Mouse (Mus musculus) lung, adult 2 months (tissue): ENCODE results near the gene Eps8l2. TPM values are rescaled to one million over a fixed set of nuclear protein-coding genes. Genes with fewer than 3 reads are reported as not detected.
"Not testable (repeated sequence)": the region's sequence is repeated elsewhere in the genome, so short reads cannot be mapped to it uniquely, and the experiment has no call there.

ENCODE experiments used
- DNase-seq: peaks from one replicate; pipeline ENCODE4 v3.0.0; 2022
- H3K4me1 ChIP-seq: fragments of 200-500 bp; 2 replicates; pipeline ENCODE4 v1.6.1; 2011; ENCODE audit warnings: low read length; ENCODE audit not compliant: control insufficient read depth, insufficient read depth
- H3K4me3 ChIP-seq: fragments of 200-500 bp; replicated peaks from 2 replicates; pipeline ENCODE3; 2011; ENCODE audit warnings: low read depth, mild to moderate bottlenecking, control low read depth, low read length; ENCODE audit errors: extremely low read depth
- CTCF ChIP-seq: fragments of 200-500 bp; IDR thresholded peaks from 2 replicates; pipeline ENCODE4 v1.5.1; 2011; ENCODE audit warnings: mild to moderate bottlenecking, low read length, control low read depth; ENCODE audit not compliant: insufficient read depth
- POLR2A ChIP-seq: fragments of 200-500 bp; IDR thresholded peaks from 2 replicates; pipeline ENCODE4 v1.6.1; 2011; ENCODE audit warnings: low read depth, mild to moderate bottlenecking, control low read depth, low read length, borderline replicate concordance; ENCODE audit errors: extremely low read depth
- WGBS: fragments of 180-500 bp; shearing (Covaris S2); methylation state at CpG from one replicate; pipeline ENCODE4 v1.1.7; 2018; 5-methylcytosine and 5-hydroxymethylcytosine counted together
- polyA plus RNA-seq: library from polyadenylated mRNA; depleted of rRNA; stranded (reverse); fragments of >200 nt; gene quantifications from 2 replicates; pipeline ENCODE4 v1.2.3, GENCODE M21; 2012

Eps8l2 gene
- polyA plus RNA-seq, 1 experiment = 143 TPM

- under 1% methylated on average over 57 of the region's 57 CpGs for WGBS
- peak; percentile 74; the same call in 1 of the 2 replicates for TF ChIP-seq POLR2A
- TF ChIP-seq CTCF = no peak
- peak within 1 kb of the TSS; percentile 91 for H3K4me3 ChIP-seq
- H3K4me1 ChIP-seq = peaks cover 7% of the 10 kb centered on the region; the same call in 1 of the 2 replicates
- DNase-seq = peak; percentile 97
Observed at GRCm38 (mm10) chr7:141391625-141392551, 53.2 kb downstream of the Eps8l2 start, which contains the start of gene Taldo1. TSS of gene Taldo1 (plus strand) at chr7:141392199.

- TF ChIP-seq POLR2A (no peak), CTCF (no peak)
Observed at GRCm38 (mm10) chr7:141392552-141393222, 54.0 kb downstream of the Eps8l2 start.

GRCm38 (mm10) chr7:141394158-141394557, 55.5 kb downstream of the Eps8l2 start:
- Histone ChIP-seq H3K4me3 (no peak overlapping the region), H3K4me1 (peaks cover 7% of the 10 kb centered on the region; the same call in 1 of the 2 replicates)
- TF ChIP-seq POLR2A (no peak), CTCF (no peak)
- 72% methylated on average over 7 of the region's 7 CpGs for WGBS
- no peak for DNase-seq

More at GRCm38 (mm10) chr7:141392552-141393222, 54.0 kb downstream of the Eps8l2 start:
- DNase-seq = no peak
- 16% methylated on average over 9 of the region's 9 CpGs for WGBS
- Histone ChIP-seq H3K4me1 (peaks cover 7% of the 10 kb centered on the region; the same call in 1 of the 2 replicates), H3K4me3 (peak overlapping the region; percentile 91)

- DNase-seq = peak; percentile 60
- whole genome bisulfite sequencing = 26% methylated on average over 6 of the region's 6 CpGs
Observed at GRCm38 (mm10) chr7:141394771-141395170, 56.1 kb downstream of the Eps8l2 start.

GRCm38 (mm10) chr7:141395348-141395747, 56.7 kb downstream of the Eps8l2 start:
- DNase-seq = no peak
- 63% methylated on average over 1 of the region's 1 CpGs for WGBS
- no peak for TF ChIP-seq POLR2A
- TF ChIP-seq CTCF = no peak
- Histone ChIP-seq H3K4me3 (no peak overlapping the region), H3K4me1 (peaks cover 7% of the 10 kb centered on the region; the same call in 1 of the 2 replicates)

More at GRCm38 (mm10) chr7:141394771-141395170, 56.1 kb downstream of the Eps8l2 start:
- no peak for TF ChIP-seq POLR2A
- peak; percentile 59 for TF ChIP-seq CTCF
- Histone ChIP-seq H3K4me1 (peaks cover 7% of the 10 kb centered on the region; the same call in 1 of the 2 replicates), H3K4me3 (no peak overlapping the region)

- 24% methylated on average over 5 of the region's 5 CpGs for WGBS
- peak; percentile 66 for DNase-seq
- Histone ChIP-seq H3K4me1 (no peaks in the 10 kb centered on the region), H3K4me3 (no peak overlapping the region)
- TF ChIP-seq POLR2A (peak; percentile 25; the same call in 1 of the 2 replicates), CTCF (peak; percentile 97)
Observed at GRCm38 (mm10) chr7:141403305-141403704, 64.6 kb downstream of the Eps8l2 start.

GRCm38 (mm10) chr7:141405466-141405865, 66.8 kb downstream of the Eps8l2 start:
- Histone ChIP-seq H3K4me1 (0 out of 2 replicates have a peak, but pooled peaks cover 2% of the 10 kb centered on the region), H3K4me3 (no peak overlapping the region)
- TF ChIP-seq CTCF = no peak
- no peak for TF ChIP-seq POLR2A
- 52% methylated on average over 4 of the region's 4 CpGs for WGBS
- no peak for DNase-seq

- 95% methylated on average over 7 of the region's 7 CpGs for WGBS
Observed at GRCm38 (mm10) chr7:141407670-141408069, 69.0 kb downstream of the Eps8l2 start.

GRCm38 (mm10) chr7:141408833-141409232, 70.2 kb downstream of the Eps8l2 start:
- TF ChIP-seq POLR2A (no peak), CTCF (peak; percentile 89)
- Histone ChIP-seq H3K4me3 (no peak overlapping the region), H3K4me1 (0 out of 2 replicates have a peak, but pooled peaks cover 2% of the 10 kb centered on the region)
- 5% methylated on average over 11 of the region's 11 CpGs for WGBS
- DNase-seq = peak; percentile 87

More at GRCm38 (mm10) chr7:141407670-141408069, 69.0 kb downstream of the Eps8l2 start:
- not testable (repeated sequence) for DNase-seq, H3K4me1 ChIP-seq, H3K4me3 ChIP-seq

GRCm38 (mm10) chr7:141410631-141411030, 72.0 kb downstream of the Eps8l2 start:
- no peak for TF ChIP-seq POLR2A
- no peak for TF ChIP-seq CTCF
- H3K4me1 ChIP-seq = peaks cover 5% of the 10 kb centered on the region
- WGBS = 83% methylated on average over 8 of the region's 8 CpGs
- DNase-seq = no peak
- H3K4me3 ChIP-seq = no peak overlapping the region
